Mouse (Mus musculus): ENCODE measurements around the gene Elmo3. TPM values are rescaled to one million over a fixed set of nuclear protein-coding genes. Genes with fewer than 3 reads are reported as not detected.
A peak's percentile ranks its signal among the peaks of the same experiment; 100 is the strongest.

The Elmo3 gene
- polyA plus RNA-seq, 1 experiment from 2014 or later: 16.8 TPM

DNA sequence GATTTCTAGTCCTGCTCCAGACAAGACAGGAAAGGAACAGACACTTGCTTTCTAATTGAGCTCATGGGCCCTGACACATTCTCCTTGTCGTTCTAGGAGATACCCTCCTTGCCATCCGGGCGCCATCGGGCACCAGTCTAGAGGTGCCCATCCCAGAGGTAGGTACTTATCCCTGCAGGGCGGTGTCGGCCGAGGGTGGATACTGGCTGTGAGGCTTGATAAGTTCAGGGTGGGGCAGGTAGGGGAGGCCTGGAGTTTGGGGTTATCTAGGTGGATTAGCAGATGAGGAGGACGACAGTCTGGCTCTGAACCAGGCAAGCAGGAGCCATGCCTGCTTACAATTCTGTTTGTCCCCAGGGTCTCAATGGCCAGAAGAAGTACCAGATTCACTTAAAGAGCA lies 5.4 kb upstream of the Elmo3 start:
- Histone ChIP-seq H3K4me1 (replicated peaks; ENCODE audit: control insufficient read depth, insufficient read depth, low read length) (peaks cover 24% of the 10 kb centered on the region), H3K9me3 (ENCODE audit: control insufficient read depth, low read length) (no peaks in the 10 kb centered on the region), H3K9ac (ENCODE audit: low read length) (no peak overlapping the region), H3K27me3 (replicated peaks; ENCODE audit: control insufficient read depth, insufficient read depth, low read length) (no peaks in the 10 kb centered on the region), H3K36me3 (ENCODE audit: control insufficient read depth, insufficient read depth, low read length) (peaks cover 59% of the 10 kb centered on the region), H3K4me3 (ENCODE audit: low read depth, low read length) (no peak overlapping the region), H3K27ac (ENCODE audit: low read depth) (no peak overlapping the region), H3K4me2 (ENCODE audit: low read length) (no peak overlapping the region)
- WGBS: 94% methylated on average over 8 of the region's 8 CpGs
- ATAC-seq (replicated peaks; ENCODE audit: low FRiP score, low TSS enrichment, low read depth) (no peak), DNase-seq (ENCODE audit: low spot score) (no peak)

DNA sequence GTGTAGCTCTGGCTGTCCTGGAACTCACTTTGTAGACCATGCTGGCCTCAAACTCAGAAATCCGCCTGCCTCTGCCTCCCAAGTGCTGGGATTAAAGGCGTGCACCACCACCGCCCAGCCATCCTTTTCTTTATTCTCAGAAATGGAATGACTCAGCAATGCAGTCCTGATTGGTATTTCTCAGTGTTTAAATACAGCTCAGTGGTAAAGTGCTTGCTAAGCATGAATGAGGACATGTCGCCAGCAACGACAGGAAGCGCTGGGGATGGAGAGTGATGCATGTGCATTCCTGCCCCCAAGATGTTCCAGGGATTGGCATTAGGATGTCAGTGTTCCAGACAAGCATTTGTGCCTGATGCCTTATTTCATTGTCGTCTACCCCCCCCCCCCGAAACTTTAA lies 2.0 kb upstream of the Elmo3 start:
- Histone ChIP-seq H3K27ac (ENCODE audit: low read depth) (no peak overlapping the region), H3K27me3 (replicated peaks; ENCODE audit: control insufficient read depth, insufficient read depth, low read length) (no peaks in the 10 kb centered on the region), H3K4me2 (ENCODE audit: low read length) (no peak overlapping the region), H3K36me3 (ENCODE audit: control insufficient read depth, insufficient read depth, low read length) (peaks cover 67% of the 10 kb centered on the region), H3K9me3 (ENCODE audit: control insufficient read depth, low read length) (no peaks in the 10 kb centered on the region), H3K9ac (ENCODE audit: low read length) (no peak overlapping the region), H3K4me3 (ENCODE audit: low read depth, low read length) (no peak overlapping the region), H3K4me1 (replicated peaks; ENCODE audit: control insufficient read depth, insufficient read depth, low read length) (peaks cover 22% of the 10 kb centered on the region)
- DNase-seq (ENCODE audit: low spot score): no peak
- WGBS: 80% methylated on average over 8 of the region's 8 CpGs
- no peak for ATAC-seq (replicated peaks; ENCODE audit: low FRiP score, low TSS enrichment, low read depth)

- Histone ChIP-seq H3K4me2 (ENCODE audit: low read length) (no peak overlapping the region), H3K4me3 (ENCODE audit: low read depth, low read length) (no peak overlapping the region), H3K27me3 (replicated peaks; ENCODE audit: control insufficient read depth, insufficient read depth, low read length) (no peaks in the 10 kb centered on the region), H3K4me1 (replicated peaks; ENCODE audit: control insufficient read depth, insufficient read depth, low read length) (peaks cover 18% of the 10 kb centered on the region), H3K36me3 (ENCODE audit: control insufficient read depth, insufficient read depth, low read length) (peaks cover 69% of the 10 kb centered on the region), H3K9ac (ENCODE audit: low read length) (no peak overlapping the region), H3K9me3 (ENCODE audit: control insufficient read depth, low read length) (no peaks in the 10 kb centered on the region), H3K27ac (ENCODE audit: low read depth) (no peak overlapping the region)
- no peak for ATAC-seq (replicated peaks; ENCODE audit: low FRiP score, low TSS enrichment, low read depth)
- whole genome bisulfite sequencing: 84% methylated on average over 9 of the region's 9 CpGs
- DNase-seq (ENCODE audit: low spot score): no peak
Observed at GRCm38 (mm10) chr8:105303874-105304273, 1.5 kb upstream of the Elmo3 start.

- H3K27ac ChIP-seq (ENCODE audit: low read depth): peak overlapping the region; percentile 77; the same call in 1 of the 2 replicates
- H3K9me3 ChIP-seq (ENCODE audit: control insufficient read depth, low read length): no peaks in the 10 kb centered on the region
- H3K27me3 ChIP-seq (replicated peaks; ENCODE audit: control insufficient read depth, insufficient read depth, low read length): no peaks in the 10 kb centered on the region
- DNase-seq (ENCODE audit: low spot score) (no peak), ATAC-seq (replicated peaks; ENCODE audit: low FRiP score, low TSS enrichment, low read depth) (no peak; the same call in 1 of the 2 replicates)
- H3K4me2 ChIP-seq (ENCODE audit: low read length): no peak overlapping the region
- WGBS: 62% methylated on average over 9 of the region's 9 CpGs
- peaks cover 15% of the 10 kb centered on the region for H3K4me1 ChIP-seq (replicated peaks; ENCODE audit: control insufficient read depth, insufficient read depth, low read length)
- peaks cover 65% of the 10 kb centered on the region for H3K36me3 ChIP-seq (ENCODE audit: control insufficient read depth, insufficient read depth, low read length)
- H3K9ac ChIP-seq (ENCODE audit: low read length): no peak overlapping the region
- H3K4me3 ChIP-seq (ENCODE audit: low read depth, low read length): no peak overlapping the region
Observed at GRCm38 (mm10) chr8:105304325-105305210, 833 bp upstream of the Elmo3 start.

GRCm38 (mm10) chr8:105306146-105306691 lies 818 bp downstream of the Elmo3 start:
- ATAC-seq (replicated peaks; ENCODE audit: low FRiP score, low TSS enrichment, low read depth): peak; percentile 16; the same call in 1 of the 2 replicates

GRCm38 (mm10) chr8:105307670-105308069 lies 2.3 kb downstream of the Elmo3 start:
- ATAC-seq (replicated peaks; ENCODE audit: low FRiP score, low TSS enrichment, low read depth) (no peak), DNase-seq (ENCODE audit: low spot score) (no peak)
- no peaks in the 10 kb centered on the region for H3K9me3 ChIP-seq (ENCODE audit: control insufficient read depth, low read length)
- H3K4me3 ChIP-seq (ENCODE audit: low read depth, low read length): no peak overlapping the region
- peaks cover 15% of the 10 kb centered on the region for H3K4me1 ChIP-seq (replicated peaks; ENCODE audit: control insufficient read depth, insufficient read depth, low read length)
- H3K27me3 ChIP-seq (replicated peaks; ENCODE audit: control insufficient read depth, insufficient read depth, low read length): no peaks in the 10 kb centered on the region
- no peak overlapping the region for H3K27ac ChIP-seq (ENCODE audit: low read depth)
- H3K9ac ChIP-seq (ENCODE audit: low read length): no peak overlapping the region
- no peak overlapping the region for H3K4me2 ChIP-seq (ENCODE audit: low read length)
- H3K36me3 ChIP-seq (ENCODE audit: control insufficient read depth, insufficient read depth, low read length): peaks cover 47% of the 10 kb centered on the region
- WGBS: 96% methylated on average over 13 of the region's 13 CpGs

More at GRCm38 (mm10) chr8:105306146-105306691, 818 bp downstream of the Elmo3 start:
- H3K4me3 ChIP-seq (ENCODE audit: low read depth, low read length): peak overlapping the region; percentile 40
- peak overlapping the region; percentile 63 for H3K4me2 ChIP-seq (ENCODE audit: low read length)
- no peaks in the 10 kb centered on the region for H3K9me3 ChIP-seq (ENCODE audit: control insufficient read depth, low read length)
- H3K4me1 ChIP-seq (replicated peaks; ENCODE audit: control insufficient read depth, insufficient read depth, low read length): peaks cover 15% of the 10 kb centered on the region
- H3K36me3 ChIP-seq (ENCODE audit: control insufficient read depth, insufficient read depth, low read length): peaks cover 49% of the 10 kb centered on the region
- no peaks in the 10 kb centered on the region for H3K27me3 ChIP-seq (replicated peaks; ENCODE audit: control insufficient read depth, insufficient read depth, low read length)
- WGBS: 26% methylated on average over 5 of the region's 5 CpGs
- no peak for DNase-seq (ENCODE audit: low spot score)
- 0 out of 2 replicates have a peak overlapping the region, but pooled peaks have one; percentile 18 for H3K27ac ChIP-seq (ENCODE audit: low read depth)
- peak overlapping the region; percentile 53; the same call in 1 of the 2 replicates for H3K9ac ChIP-seq (ENCODE audit: low read length)

DNA sequence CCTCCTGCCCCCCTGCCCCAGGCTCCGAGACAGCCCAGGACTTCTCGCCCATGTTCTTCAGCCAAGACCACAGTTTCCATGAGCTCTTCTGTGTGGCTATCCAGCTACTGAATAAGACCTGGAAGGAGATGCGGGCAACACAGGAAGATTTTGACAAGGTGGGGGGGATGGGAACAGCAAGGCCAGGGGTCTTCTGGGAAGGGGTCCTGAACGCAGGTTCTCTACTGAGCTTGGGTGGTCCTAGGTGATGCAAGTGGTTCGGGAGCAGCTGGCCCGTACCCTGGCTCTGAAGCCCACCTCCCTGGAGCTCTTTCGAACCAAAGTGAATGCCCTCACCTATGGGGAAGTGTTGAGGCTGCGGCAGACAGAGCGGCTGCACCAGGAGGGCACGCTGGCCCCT lies 3.0 kb downstream of the Elmo3 start:
- no peak for DNase-seq (ENCODE audit: low spot score)
- Histone ChIP-seq H3K9me3 (ENCODE audit: control insufficient read depth, low read length) (no peaks in the 10 kb centered on the region), H3K9ac (ENCODE audit: low read length) (no peak overlapping the region), H3K4me3 (ENCODE audit: low read depth, low read length) (no peak overlapping the region), H3K27me3 (replicated peaks; ENCODE audit: control insufficient read depth, insufficient read depth, low read length) (no peaks in the 10 kb centered on the region), H3K36me3 (ENCODE audit: control insufficient read depth, insufficient read depth, low read length) (peaks cover 48% of the 10 kb centered on the region), H3K27ac (ENCODE audit: low read depth) (no peak overlapping the region), H3K4me1 (replicated peaks; ENCODE audit: control insufficient read depth, insufficient read depth, low read length) (peaks cover 15% of the 10 kb centered on the region), H3K4me2 (ENCODE audit: low read length) (no peak overlapping the region)
- 94% methylated on average over 10 of the region's 10 CpGs for WGBS
- ATAC-seq (replicated peaks; ENCODE audit: low FRiP score, low TSS enrichment, low read depth): no peak

- DNase-seq (ENCODE audit: low spot score) (no peak), ATAC-seq (replicated peaks; ENCODE audit: low FRiP score, low TSS enrichment, low read depth) (no peak)
- no peak overlapping the region for H3K9ac ChIP-seq (ENCODE audit: low read length)
- H3K4me1 ChIP-seq (replicated peaks; ENCODE audit: control insufficient read depth, insufficient read depth, low read length): peaks cover 14% of the 10 kb centered on the region
- 83% methylated on average over 15 of the region's 15 CpGs for WGBS
- no peaks in the 10 kb centered on the region for H3K9me3 ChIP-seq (ENCODE audit: control insufficient read depth, low read length)
- H3K4me2 ChIP-seq (ENCODE audit: low read length): no peak overlapping the region
- H3K4me3 ChIP-seq (ENCODE audit: low read depth, low read length): no peak overlapping the region
- H3K36me3 ChIP-seq (ENCODE audit: control insufficient read depth, insufficient read depth, low read length): peaks cover 48% of the 10 kb centered on the region
- H3K27me3 ChIP-seq (replicated peaks; ENCODE audit: control insufficient read depth, insufficient read depth, low read length): no peaks in the 10 kb centered on the region
- H3K27ac ChIP-seq (ENCODE audit: low read depth): no peak overlapping the region
Observed at GRCm38 (mm10) chr8:105309142-105309847, 3.9 kb downstream of the Elmo3 start.

All from intestine, embryonic 14.5 days (tissue).